Mouse (Mus musculus): Measurements from ENCODE around the gene Slc13a5. TPM values are rescaled to one million over a fixed set of nuclear protein-coding genes. Genes with fewer than 3 reads are reported as not detected.

The Slc13a5 gene
- total RNA-seq, 2 experiments from 2014 or later: not detected

DNA sequence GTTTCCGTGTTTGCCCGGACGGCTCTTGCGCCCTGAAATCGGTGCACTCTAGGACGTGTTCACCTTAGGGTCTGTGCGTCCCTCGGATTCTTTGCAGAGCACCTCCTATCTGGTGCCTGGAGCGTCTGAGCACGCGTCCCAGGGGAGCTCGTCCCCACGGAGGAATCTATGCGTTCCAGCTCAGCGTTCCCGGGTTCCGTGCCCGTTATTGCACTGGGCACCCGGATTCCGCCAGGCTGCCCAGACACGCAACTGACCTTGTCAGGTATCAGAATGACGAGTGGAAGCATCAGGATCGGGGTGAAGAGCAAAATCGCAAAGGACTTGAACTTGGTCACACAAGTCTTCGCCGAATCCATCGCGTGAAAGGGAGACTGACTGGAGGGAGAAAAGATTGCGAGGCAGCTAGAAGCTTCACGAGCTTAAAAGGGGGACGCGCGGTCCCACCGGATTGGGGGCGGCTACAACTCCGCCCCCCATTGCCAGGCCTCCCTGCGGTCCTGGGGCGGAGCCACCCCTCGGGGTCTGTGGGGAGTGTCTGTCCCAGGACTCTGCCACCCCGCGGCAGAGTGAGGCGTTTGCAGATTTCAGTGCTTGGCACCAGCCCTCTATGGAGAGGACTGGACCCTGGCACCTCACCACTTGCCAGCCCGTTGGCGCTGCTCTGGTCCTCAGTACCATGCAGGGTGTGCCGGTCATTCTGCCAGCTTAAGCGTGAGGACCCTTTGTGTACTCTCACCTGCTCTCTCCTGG is 639 bp downstream of the Slc13a5 start:
- DNase-seq (ENCODE audit: low spot score): no peak
- intact Hi-C loops (cut with DNase I): no loop called here

- intact Hi-C loops (cut with DNase I): no loop called here
Measured at GRCm38 (mm10) chr11:72265483-72265882, 1.5 kb downstream of the Slc13a5 start.

GRCm38 (mm10) chr11:72256441-72256840 is 10.6 kb downstream of the Slc13a5 start:
- intact Hi-C loops (cut with DNase I): no loop called here
- no peak for DNase-seq (ENCODE audit: low spot score)

More at GRCm38 (mm10) chr11:72265483-72265882, 1.5 kb downstream of the Slc13a5 start:
- DNase-seq (ENCODE audit: low spot score): no peak

DNA sequence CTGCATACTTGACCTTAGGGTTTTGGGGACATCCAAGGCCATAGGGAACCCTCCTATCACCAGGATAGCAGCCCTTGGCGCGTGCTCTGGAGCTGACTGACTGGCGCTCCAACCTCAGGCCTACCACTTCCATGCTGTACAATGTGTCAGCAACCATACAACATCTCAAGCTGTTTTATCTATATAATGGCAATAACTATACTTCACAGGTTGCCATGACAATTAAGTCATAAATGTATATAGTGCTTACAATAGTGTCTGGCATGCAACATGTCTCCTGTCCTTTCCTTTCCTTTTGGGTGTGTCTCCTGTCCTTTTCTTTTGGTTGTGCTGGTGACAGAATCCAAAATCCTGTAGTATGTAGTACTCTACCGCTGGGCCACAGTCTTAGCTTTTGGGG is 11.4 kb downstream of the Slc13a5 start:
- DNase-seq (ENCODE audit: low spot score): no peak
- intact Hi-C loops (cut with DNase I): no loop called here

GRCm38 (mm10) chr11:72245196-72245753 is 21.7 kb downstream of the Slc13a5 start:
- intact Hi-C loops (cut with DNase I): no loop called here
- no peak for DNase-seq (ENCODE audit: low spot score)

DNA sequence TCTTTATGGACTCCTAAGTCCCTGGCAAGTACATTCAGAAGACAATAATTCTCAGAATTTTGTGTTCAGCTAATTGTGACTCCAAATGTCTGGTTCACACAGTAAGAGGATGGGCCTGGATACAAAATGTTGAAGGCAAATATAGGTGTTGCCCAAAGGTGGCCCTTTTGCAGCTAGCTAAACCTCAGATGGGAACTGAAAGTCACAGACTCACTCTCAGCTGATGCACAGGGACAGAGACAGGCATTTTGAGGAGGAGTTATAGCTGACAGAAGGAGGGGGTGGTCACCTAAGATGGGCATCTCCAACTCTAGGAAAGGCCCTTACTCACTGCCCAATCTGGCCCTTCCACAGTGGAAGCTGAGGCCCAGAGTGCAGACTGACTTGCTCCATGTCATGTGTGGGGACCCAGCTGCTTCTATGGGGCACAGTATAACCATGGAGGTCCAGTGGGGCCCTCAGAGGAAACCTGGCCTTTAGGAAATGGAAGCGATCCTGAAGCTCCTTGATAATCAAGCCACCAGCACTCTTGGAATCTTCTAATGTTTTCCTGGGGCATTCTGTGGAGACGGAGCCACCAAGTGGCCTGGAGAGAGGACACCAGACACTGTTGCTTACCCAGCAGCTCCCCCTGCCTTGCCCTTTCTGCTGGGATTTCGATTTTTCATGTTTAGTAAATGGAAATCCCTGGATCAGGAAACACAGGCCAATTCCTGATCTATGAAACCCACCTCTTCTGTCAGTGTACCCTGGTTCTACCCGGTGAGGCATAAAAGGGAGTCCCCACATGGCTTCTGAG is 26.8 kb downstream of the Slc13a5 start:
- no peak for DNase-seq (ENCODE audit: low spot score)
- intact Hi-C loops (cut with DNase I): no loop called here

DNA sequence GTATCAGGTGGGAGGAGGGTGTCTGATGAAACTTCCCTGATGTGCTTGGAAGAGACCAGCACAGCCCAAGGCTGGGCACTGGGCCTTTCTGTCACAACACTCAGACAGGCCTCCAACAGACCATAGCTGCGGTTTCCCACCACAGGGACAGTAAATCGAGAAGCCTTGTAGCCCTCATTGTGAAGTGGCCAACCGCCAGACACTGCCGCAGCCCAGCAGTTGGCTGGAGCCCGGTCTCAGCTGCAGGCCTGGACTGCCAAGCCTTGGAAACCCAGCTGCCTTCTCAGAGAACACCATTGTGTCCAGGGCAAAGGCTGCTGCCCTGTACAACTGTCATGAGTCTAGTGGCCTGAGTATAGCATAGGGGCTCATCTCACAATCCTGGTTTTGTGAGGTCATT is 33.0 kb downstream of the Slc13a5 start:
- intact Hi-C loops (cut with DNase I): no loop called here
- no peak for DNase-seq (ENCODE audit: low spot score)

DNA sequence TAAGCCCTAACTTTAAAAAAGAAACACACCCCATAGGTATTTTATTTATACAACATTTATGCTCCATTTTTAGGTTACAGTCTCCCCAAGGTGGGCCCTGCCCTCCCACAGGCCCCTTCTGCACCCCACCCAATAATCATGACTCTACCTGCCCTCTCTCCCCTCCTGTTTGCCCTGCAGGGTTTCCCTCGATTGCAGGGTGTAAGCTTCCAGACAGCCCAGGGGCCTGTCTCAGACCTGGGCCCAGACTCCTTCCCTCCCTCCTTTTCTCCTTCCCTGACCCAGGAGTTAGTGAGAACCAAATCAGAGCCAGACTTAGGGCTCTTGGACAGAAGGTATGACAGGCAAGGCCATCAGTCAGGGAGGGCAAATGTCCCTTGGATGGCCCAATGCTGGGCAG is 34.0 kb downstream of the Slc13a5 start:
- intact Hi-C loops (cut with DNase I): no loop called here
- no peak for DNase-seq (ENCODE audit: low spot score)

DNA sequence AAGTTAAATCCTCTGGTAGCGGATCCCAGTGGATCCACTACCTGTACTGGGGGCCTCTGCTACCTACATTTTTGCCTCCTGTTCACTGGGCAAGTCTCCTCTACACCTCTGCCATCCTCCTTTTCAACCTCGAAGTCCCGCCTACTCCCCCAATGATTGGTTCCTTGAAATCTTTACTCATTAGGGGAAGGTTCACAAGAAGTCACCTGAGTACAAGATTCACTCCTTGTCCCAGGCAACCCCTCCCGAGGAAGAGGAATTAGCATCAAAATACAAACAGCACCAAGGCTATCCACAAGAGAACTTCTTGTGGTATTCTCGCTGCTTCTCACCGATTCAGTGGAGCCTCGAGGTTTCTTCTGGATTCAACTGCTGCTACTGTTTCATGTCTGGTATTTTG is 35.0 kb downstream of the Slc13a5 start:
- intact Hi-C loops (cut with DNase I): no loop called here
- no peak for DNase-seq (ENCODE audit: low spot score)

DNA sequence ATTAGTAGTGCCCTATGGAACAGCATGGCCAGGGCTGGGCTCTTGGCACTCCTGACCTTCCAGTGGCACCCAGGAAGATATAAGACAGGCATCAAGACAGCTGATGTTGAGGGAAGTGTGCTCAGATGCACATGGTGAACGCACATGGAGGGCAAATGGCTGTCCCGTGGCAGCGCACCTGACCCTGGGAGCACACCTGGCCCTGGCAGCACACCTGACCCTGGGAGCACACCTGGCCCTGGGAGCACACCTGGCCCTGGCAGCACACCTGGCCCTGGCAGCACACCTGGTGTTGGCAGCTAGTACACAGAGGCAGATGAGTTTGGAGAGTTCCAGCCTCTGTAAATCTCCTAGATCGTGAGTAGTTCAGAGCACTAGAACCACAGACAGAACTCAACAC is 38.5 kb downstream of the Slc13a5 start:
- intact Hi-C loops (cut with DNase I): loop anchor here (5.0 to 10.0 kb wide), 3 partner anchors 94 to 566 kb away; partner anchors contain the start of genes Cyb5d2 and Zzef1
- DNase-seq (ENCODE audit: low spot score): no peak

DNA sequence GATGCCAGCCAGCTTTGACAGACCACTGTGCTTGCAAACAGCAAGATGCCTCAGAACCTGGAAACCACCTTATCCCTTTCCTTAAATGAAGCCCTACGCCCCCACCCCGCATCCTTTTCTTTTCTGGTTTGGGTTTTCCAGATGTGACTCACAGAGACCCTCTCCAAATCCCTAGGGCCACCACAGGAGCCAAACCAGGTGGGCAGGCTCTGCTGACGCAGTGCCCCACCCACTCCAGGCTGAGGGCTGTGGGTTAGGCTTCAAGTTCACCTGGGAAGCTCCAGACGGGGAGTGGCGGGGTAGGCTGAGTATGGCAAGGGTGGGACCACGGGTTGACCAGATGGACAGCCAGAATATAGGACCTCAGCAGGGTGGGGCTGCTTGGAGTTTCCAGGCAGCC is 40.1 kb downstream of the Slc13a5 start:
- DNase-seq (ENCODE audit: low spot score): no peak
- intact Hi-C loops (cut with DNase I): loop anchor here (5.0 to 10.0 kb wide), 3 partner anchors 95 to 568 kb away; partner anchors contain the start of genes Cyb5d2 and Zzef1

DNA sequence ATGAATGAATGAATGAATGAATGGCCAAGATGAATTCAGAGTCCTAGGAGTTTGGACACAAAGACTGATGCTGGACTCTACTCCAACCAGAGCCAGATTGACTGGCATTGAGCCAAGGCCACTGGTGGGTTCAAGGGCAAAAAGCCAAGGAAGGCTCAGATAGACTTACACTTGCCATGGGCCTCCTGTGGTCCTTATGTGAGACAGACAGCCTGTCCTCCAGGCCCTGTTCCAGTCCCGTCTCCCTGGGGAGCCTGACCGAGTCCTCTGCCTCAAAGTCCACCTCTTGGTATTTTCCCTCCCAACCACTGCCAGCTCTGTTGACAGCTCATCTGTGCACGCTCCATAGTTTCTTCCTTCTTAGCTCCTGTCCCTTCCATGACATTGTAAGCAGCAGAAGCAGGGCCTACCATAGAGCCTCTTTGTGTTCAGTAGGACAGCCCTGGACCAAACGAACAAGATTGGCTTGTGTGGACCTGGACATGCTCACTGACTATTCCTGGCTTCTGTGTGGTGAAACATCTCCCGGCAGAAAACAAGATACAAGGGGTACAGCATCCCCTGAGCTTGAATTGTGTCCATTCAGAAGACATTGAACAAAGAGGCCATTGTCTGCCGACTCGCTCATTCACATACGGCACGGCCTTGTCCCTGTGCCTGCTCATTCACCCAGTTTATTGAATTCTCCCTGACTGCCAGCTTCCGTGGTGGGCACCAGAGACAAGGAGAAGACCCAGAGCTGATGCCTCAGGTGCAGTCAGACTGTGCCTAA is 40.8 kb downstream of the Slc13a5 start:
- DNase-seq (ENCODE audit: low spot score): no peak
- intact Hi-C loops (cut with DNase I): loop anchor here (5.0 to 10.0 kb wide), 3 partner anchors 96 to 569 kb away; partner anchors contain the start of genes Cyb5d2 and Zzef1

DNA sequence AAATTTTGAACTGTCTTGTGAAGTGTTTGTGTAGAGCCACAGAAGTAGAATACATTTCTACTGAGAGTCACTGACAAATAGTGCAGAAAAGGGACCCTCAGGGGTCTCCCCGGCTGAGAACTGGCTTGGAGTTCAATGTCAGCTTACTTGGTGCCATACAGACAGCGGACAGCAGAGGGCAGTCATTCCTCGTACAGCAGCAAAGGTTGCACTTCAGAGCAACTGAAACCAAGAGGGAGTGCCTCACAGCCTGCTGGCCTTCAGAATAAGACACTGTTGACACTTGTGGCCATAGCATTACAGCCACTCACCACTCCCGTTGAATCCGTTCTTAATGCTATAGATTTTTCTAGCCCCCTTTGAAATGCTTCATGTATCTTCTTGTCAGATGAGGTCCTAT is 42.2 kb downstream of the Slc13a5 start:
- DNase-seq (ENCODE audit: low spot score): no peak
- intact Hi-C loops (cut with DNase I): loop anchor here (5.0 to 10.0 kb wide), 5 partner anchors 97 to 570 kb away; partner anchors contain the start of genes Cyb5d2 and Zzef1

- intact Hi-C loops (cut with DNase I): loop anchor here (5.0 to 10.0 kb wide), 3 partner anchors 204 to 571 kb away; partner anchors contain the start of genes Cyb5d2 and Zzef1
- DNase-seq (ENCODE audit: low spot score): no peak
Measured at GRCm38 (mm10) chr11:72223414-72223813, 43.6 kb downstream of the Slc13a5 start.

GRCm38 (mm10) chr11:72221278-72221677 is 45.7 kb downstream of the Slc13a5 start:
- DNase-seq (ENCODE audit: low spot score): no peak
- intact Hi-C loops (cut with DNase I): loop anchor here (5.0 to 10.0 kb wide), 3 partner anchors 206 to 574 kb away; partner anchors contain the start of genes Cyb5d2 and Zzef1

DNA sequence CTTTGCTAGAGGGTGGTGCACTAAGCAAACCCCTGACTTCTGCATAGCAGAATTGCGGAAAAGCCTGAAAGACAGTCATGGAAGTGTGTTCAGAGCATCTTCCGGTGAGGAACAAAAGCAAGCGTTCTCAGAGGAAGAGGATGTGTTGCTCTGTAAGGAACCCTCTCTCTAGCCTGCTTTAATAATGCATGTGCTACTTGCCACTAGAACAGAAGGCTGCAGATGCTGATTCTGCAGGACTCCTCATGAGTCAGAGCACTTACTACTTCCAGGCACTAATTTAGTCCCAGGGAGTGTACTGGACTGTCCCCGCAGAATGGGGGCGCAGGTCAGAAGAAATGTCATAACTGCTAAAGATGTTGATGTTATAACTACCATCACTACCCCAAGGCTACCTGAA is 49.9 kb downstream of the Slc13a5 start:
- intact Hi-C loops (cut with DNase I): no loop called here
- DNase-seq (ENCODE audit: low spot score): no peak

DNA sequence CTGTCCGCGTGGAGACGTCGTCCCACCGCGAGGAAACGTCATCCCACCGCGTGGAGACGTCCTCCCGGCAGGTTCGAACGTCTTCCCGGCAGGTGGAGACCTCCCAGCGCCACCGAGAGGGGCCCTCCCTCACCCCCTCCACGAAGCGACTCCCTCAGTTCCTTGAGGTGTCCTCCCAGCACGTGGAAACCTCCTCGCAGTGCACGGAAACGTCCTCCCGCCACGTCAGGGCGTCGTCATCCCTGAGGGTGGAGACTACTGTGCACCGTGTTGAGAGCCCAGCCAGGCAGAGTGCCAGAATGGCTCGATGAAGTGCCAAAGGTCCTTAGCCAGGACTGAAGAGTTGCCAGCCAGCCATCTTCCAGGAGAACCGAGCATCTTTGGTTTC is 51.6 kb downstream of the Slc13a5 start, which contains the start of gene Med31:
Gene Med31, minus strand, starts transcription at position 183 of the 388 bp plus-strand sequence.
- intact Hi-C loops (cut with DNase I): no loop called here
- DNase-seq (ENCODE audit: low spot score): peak; percentile 62

DNA sequence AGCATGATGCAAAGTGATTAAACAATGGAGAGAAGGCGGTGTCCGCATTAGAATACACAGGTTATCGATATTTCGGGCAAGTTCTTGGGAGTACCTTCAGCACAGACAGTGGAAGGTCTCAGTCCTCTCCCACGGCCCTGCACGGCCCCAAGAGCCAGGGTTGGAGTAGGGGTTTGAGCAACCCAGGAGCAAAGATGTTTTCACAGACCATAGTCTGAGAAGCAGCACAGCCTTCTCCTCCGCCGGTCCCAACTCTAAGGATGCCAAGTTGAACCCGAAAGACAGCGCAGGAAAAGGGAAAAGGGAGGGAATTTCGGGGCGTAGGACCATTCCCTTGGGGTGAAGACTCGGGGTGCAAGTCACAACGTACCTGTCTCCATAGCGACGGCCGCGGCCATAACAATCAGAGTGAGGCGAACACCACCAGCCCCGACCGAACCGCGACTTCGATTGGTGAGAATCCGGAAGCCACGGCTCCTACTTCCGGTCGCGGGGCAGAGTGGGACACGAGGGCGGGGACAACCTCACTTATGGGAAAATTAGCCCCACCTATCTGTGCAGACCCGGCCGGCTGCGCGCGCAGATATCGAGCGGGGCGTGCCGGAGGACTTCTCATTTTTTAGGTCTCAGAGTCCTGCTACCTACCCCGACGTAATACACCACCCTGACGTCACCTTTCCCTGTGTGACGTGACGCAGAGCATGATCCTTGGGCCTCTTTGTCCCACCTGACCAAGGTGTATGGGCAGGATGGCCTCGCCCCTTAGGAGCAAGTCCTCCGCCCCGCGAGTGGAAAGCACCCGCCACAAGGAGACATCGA is 52.2 kb downstream of the Slc13a5 start:
- DNase-seq (ENCODE audit: low spot score): peak; percentile 88
- intact Hi-C loops (cut with DNase I): no loop called here

Measured in heart, postnatal 25 days (tissue).